Mouse (Mus musculus): ENCODE measurements around the gene Svs4.

DNA sequence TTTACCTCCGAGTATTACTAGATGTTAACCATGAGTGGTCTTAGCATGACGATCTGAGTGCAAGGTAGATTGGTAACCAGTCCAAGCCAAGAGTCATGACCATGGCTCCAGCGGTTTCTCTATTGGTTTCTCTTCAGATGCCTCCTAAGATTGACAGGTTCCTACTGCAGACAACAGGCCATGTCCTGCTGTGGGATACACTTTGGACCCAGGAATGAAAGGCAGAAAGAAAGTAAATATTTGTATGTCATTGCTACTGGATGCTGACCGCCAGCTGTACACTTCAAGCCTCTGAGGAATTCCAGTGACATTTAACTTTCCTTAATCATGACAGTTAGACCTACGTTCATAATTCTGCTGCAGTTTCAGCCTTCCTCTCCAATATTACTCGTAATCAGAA, 42.7 kb upstream of the Svs4 start:
- TF ChIP-seq GATA1 (IDR thresholded peaks at IDR 0.05; ENCODE audit: borderline replicate concordance, low read length) (no peak), FLI1 (IDR thresholded peaks at IDR 0.05; ENCODE audit: low read length) (no peak)

Measured in megakaryocyte, embryonic 14.5 days (primary cell).